Mouse (Mus musculus): ENCODE measurements at regions not wholly inside any gene's neighbourhood (a gene's known extent, or its start where the extent isn't known, plus 50 kb on each side); places are given as distances from the start of the nearest gene placed in this dataset.
A peak's percentile ranks its signal among the peaks of the same experiment; 100 is the strongest.

DNA sequence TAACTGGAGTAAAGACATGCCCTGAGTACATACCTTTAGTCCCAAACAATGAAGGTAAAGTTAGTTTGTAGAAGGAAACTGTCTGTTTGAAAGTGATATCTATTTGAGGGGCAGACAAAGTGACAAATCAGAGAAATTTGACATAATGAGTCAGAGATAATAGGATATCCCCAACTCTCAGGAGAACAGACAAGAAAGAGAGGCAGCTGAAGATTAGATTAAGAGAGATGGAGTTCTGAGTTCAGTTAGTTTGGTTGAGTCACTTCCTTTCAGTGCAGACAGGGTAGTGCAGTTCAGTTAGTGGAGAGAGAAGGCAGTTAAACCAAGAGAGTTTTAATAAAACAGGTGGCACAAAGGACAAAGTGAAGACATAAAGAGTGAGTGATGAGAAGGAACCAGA lies 477.4 kb upstream of the Diaph2 start:
- intact Hi-C loops (cut with DNase I) = no loop called here

DNA sequence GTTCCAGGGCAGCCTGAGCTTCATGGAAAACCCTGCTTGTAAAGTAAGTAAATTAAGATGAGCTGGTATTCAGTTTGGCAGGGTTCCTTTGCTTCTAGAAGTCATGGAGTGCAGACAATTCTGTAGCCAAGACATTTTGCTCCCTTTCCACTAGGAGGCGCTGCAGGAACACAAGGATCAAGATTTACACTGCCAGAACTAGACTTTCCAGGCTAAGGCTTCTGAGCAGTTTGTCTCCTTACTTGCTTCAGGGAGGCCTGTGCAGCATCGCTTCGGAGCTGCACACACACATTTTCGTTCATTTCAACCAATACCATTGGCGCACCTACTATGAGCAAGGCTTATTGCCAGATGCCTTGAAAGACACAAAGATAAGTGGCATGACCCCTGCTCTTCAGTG lies 445.6 kb upstream of the Diaph2 start:
- peak; percentile 26 to 62 for DNase-seq
- intact Hi-C loops (cut with DNase I) = no loop called here

More for the DNA sequence above, 477.4 kb upstream of the Diaph2 start:
- no peak for DNase-seq

DNA sequence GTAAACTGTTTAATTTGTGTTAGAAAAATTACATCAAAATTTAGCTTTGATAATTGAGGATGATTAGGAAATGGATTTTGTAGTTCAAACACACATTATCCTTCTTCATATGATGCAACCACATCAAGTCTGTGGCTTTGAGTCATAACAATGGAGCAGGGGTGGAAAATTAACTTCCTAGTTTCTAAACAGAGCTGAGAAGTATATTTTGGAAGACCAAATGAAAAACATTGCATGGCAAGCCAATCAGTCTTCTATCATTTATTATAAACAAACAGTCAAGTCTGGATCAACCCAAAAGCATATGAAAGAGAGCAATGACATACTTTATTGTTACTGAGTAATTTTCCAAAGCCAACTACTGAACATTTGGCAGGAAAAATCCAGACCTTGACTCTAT lies 440.2 kb upstream of the Diaph2 start:
- DNase-seq = no peak
- intact Hi-C loops (cut with DNase I) = no loop called here

DNA sequence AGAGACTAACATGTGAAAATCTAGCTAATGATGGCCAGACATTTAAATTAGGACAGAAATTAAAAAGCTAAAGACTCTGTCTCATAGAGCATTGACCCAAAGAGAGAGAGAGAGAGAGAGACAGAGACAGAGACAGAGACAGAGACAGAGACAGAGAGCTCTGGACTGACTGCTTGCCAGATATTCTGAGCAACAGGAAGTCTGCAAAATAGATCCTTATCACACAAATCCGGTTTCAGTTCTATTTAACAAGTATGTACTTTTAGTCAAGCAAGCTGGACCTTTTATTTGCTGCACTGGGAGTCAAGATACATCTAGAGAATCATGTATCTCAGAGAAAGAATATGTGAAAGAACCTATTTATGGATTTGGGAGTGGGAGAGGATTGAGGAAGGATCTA lies 420.1 kb upstream of the Diaph2 start:
- intact Hi-C loops (cut with DNase I) = no loop called here
- DNase-seq = no peak

DNA sequence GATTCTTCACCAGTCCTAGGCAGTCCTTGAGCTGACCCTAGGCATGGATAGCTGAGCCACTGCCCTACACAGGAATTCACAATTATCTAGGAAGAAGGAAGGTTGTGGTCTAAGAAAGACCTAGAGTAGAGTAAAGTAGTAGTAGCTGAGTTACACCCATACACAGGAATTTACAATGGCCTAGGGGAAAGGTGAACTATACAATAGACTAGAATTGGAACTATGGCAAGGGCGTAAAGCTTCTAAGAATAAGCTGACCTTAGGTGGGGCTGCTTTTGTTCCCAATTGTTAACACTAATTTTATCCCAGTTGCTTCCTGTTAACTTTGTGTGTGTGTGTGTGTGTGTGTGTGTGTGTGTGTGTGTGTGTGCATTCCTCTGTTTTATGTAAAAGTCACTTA lies 416.7 kb upstream of the Diaph2 start:
- DNase-seq = no peak
- intact Hi-C loops (cut with DNase I) = no loop called here
